ENCODE assay signal across 12 mouse cellular contexts in genomic region chr5:37196666-37197250, GRCm38 (mm10). TPM values are rescaled to one million over a fixed set of nuclear protein-coding genes. Genes with fewer than 3 reads are reported as not detected.
A peak's percentile ranks its signal among the peaks of the same experiment; 100 is the strongest.
DNase-seq lines count a peak whose midpoint lies in the region; ATAC-seq and TF ChIP-seq lines count a peak whose summit lies in the region.
"Had no signal": no experiment of that assay in that cellular context is flagged by ENCODE, and none has a peak within 500 bp of the region (broad histone marks: within the 10 kb centered on the region; RNA-seq: fewer than 3 reads in every experiment).

No protein-coding gene starts in this region.

- H3K36me3 ChIP-seq in stomach, embryonic 14.5 days (ENCODE audit: control insufficient read depth, insufficient read depth, low read length) = no peaks in the 10 kb centered on the region
- no peaks in the 10 kb centered on the region for H3K36me3 ChIP-seq in stomach, postnatal 0 days (ENCODE audit: control insufficient read depth, insufficient read depth, low read length)
- no peaks in the 10 kb centered on the region for H3K36me3 ChIP-seq in hindbrain, embryonic 10.5 days
- H3K36me3 ChIP-seq in lung, embryonic 16.5 days (ENCODE audit: control insufficient read depth, insufficient read depth, low read length) = no peaks in the 10 kb centered on the region
- H3K36me3 ChIP-seq in forebrain, embryonic 14.5 days (ENCODE audit: control insufficient read depth, insufficient read depth, low read length) = no peaks in the 10 kb centered on the region
- H3K36me3 ChIP-seq: heart, embryonic 10.5 days; stomach, embryonic 15.5 days had no signal

- no peak for DNase-seq in stomach, postnatal 0 days (ENCODE audit: low spot score)
- no peak for DNase-seq in hindbrain, embryonic 10.5 days (ENCODE audit: low spot score)
- DNase-seq in thymus, postnatal 4 days = peak; percentile 23
- no peak for DNase-seq in cerebellum, adult 11-12 months
- DNase-seq in forebrain, embryonic 14.5 days (ENCODE audit: low spot score) = no peak
- DNase-seq: cerebellum, adult 11 months; liver, postnatal 0 days had no signal

- no peak for TF ChIP-seq EP300 in stomach, postnatal 0 days (optimal IDR thresholded peaks at IDR 0.05)

- H3K27ac ChIP-seq in stomach, embryonic 14.5 days (ENCODE audit: low read length) = no peak overlapping the region; the same call in 1 of the 2 replicates
- H3K27ac ChIP-seq in stomach, postnatal 0 days (replicated peaks) = no peak overlapping the region
- H3K27ac ChIP-seq in hindbrain, embryonic 10.5 days = peak overlapping the region; percentile 73
- no peak overlapping the region for H3K27ac ChIP-seq in lung, embryonic 16.5 days (ENCODE audit: low read length)
- no peak overlapping the region for H3K27ac ChIP-seq in forebrain, embryonic 14.5 days (ENCODE audit: low read depth, low read length)
- H3K27ac ChIP-seq: heart, embryonic 10.5 days; stomach, embryonic 15.5 days had no signal

- peaks cover 29% of the 10 kb centered on the region for H3K4me1 ChIP-seq in stomach, embryonic 14.5 days (ENCODE audit: control insufficient read depth, insufficient read depth, low read length)
- peaks cover 3% of the 10 kb centered on the region; the same call in 1 of the 2 replicates for H3K4me1 ChIP-seq in stomach, postnatal 0 days (replicated peaks; ENCODE audit: control insufficient read depth, insufficient read depth)
- peaks cover 49% of the 10 kb centered on the region for H3K4me1 ChIP-seq in hindbrain, embryonic 10.5 days (replicated peaks)
- H3K4me1 ChIP-seq in lung, embryonic 16.5 days (replicated peaks; ENCODE audit: control insufficient read depth, insufficient read depth, low read length) = peaks cover 24% of the 10 kb centered on the region
- peaks cover 15% of the 10 kb centered on the region for H3K4me1 ChIP-seq in forebrain, embryonic 14.5 days (ENCODE audit: control insufficient read depth, insufficient read depth, low read length)

- WGBS in stomach, embryonic 14.5 days = 23% methylated on average over 10 of the region's 10 CpGs
- 30% methylated on average over 10 of the region's 10 CpGs for WGBS in stomach, postnatal 0 days
- 70% methylated on average over 10 of the region's 10 CpGs for WGBS in hindbrain, embryonic 10.5 days
- 15% methylated on average over 10 of the region's 10 CpGs for WGBS in lung, embryonic 16.5 days
- 79% methylated on average over 10 of the region's 10 CpGs for WGBS in forebrain, embryonic 14.5 days

- H3K4me3 ChIP-seq in stomach, embryonic 14.5 days (ENCODE audit: low read depth, low read length) = no peak overlapping the region
- H3K4me3 ChIP-seq in stomach, postnatal 0 days (ENCODE audit: low read depth, low read length) = no peak overlapping the region
- H3K4me3 ChIP-seq in hindbrain, embryonic 10.5 days = no peak overlapping the region
- no peak overlapping the region for H3K4me3 ChIP-seq in lung, embryonic 16.5 days (ENCODE audit: low read length)
- H3K4me3 ChIP-seq in forebrain, embryonic 14.5 days (ENCODE audit: low read depth, low read length) = no peak overlapping the region
- H3K4me3 ChIP-seq: erythroblast, embryonic 14.5 days; heart, embryonic 10.5 days; stomach, embryonic 15.5 days had no signal

- ATAC-seq in stomach, embryonic 14.5 days (ENCODE audit: insufficient number of reproducible peaks, insufficient read depth, low FRiP score, low read depth) = no peak; the same call in 1 of the 2 replicates
- no peak for ATAC-seq in stomach, postnatal 0 days (ENCODE audit: low FRiP score, low TSS enrichment)
- ATAC-seq in lung, embryonic 16.5 days (ENCODE audit: low read depth) = peak; percentile 77
- no peak for ATAC-seq in forebrain, embryonic 14.5 days
- ATAC-seq: liver, postnatal 0 days had no signal

- no peaks in the 10 kb centered on the region for H3K9me3 ChIP-seq in stomach, embryonic 14.5 days (ENCODE audit: control insufficient read depth, low read depth, low read length)
- no peaks in the 10 kb centered on the region for H3K9me3 ChIP-seq in stomach, postnatal 0 days (ENCODE audit: control insufficient read depth, low read length)
- H3K9me3 ChIP-seq in hindbrain, embryonic 10.5 days = no peaks in the 10 kb centered on the region
- no peaks in the 10 kb centered on the region for H3K9me3 ChIP-seq in lung, embryonic 16.5 days (ENCODE audit: control insufficient read depth, low read length)
- no peaks in the 10 kb centered on the region for H3K9me3 ChIP-seq in forebrain, embryonic 14.5 days (replicated peaks; ENCODE audit: control insufficient read depth, low read length)
- H3K9me3 ChIP-seq: heart, embryonic 10.5 days; stomach, embryonic 15.5 days had no signal

- no peaks in the 10 kb centered on the region for H3K27me3 ChIP-seq in stomach, embryonic 14.5 days (ENCODE audit: control insufficient read depth, insufficient read depth, low read length)
- no peaks in the 10 kb centered on the region for H3K27me3 ChIP-seq in stomach, postnatal 0 days (ENCODE audit: control insufficient read depth, insufficient read depth, low read length)
- H3K27me3 ChIP-seq in hindbrain, embryonic 10.5 days (ENCODE audit: insufficient read depth, poor library complexity, severe bottlenecking) = no peaks in the 10 kb centered on the region
- H3K27me3 ChIP-seq in lung, embryonic 16.5 days (ENCODE audit: control insufficient read depth, insufficient read depth, low read depth, low read length) = peaks cover 7% of the 10 kb centered on the region; the same call in 1 of the 2 replicates
- H3K27me3 ChIP-seq in forebrain, embryonic 14.5 days (replicated peaks; ENCODE audit: control insufficient read depth, insufficient read depth, low read length) = no peaks in the 10 kb centered on the region

- H3K9ac ChIP-seq in stomach, embryonic 14.5 days (replicated peaks; ENCODE audit: low read depth, low read length) = no peak overlapping the region
- H3K9ac ChIP-seq in stomach, postnatal 0 days (ENCODE audit: low read length) = no peak overlapping the region
- no peak overlapping the region for H3K9ac ChIP-seq in lung, embryonic 16.5 days (ENCODE audit: low read length)
- H3K9ac ChIP-seq in forebrain, embryonic 14.5 days (ENCODE audit: low read length) = no peak overlapping the region
- H3K9ac ChIP-seq: liver, postnatal 0 days; stomach, embryonic 15.5 days had no signal

- no peak for TF ChIP-seq CTCF in stomach, postnatal 0 days (IDR thresholded peaks at IDR 0.05; ENCODE audit: low read depth)

- 0 out of 2 replicates have a peak overlapping the region, but pooled peaks have one; percentile 4 for H3K4me2 ChIP-seq in stomach, embryonic 14.5 days (replicated peaks; ENCODE audit: low read depth, low read length)
- no peak overlapping the region for H3K4me2 ChIP-seq in stomach, postnatal 0 days (replicated peaks; ENCODE audit: low read depth)
- 0 out of 2 replicates have a peak overlapping the region, but pooled peaks have one; percentile 4 for H3K4me2 ChIP-seq in lung, embryonic 16.5 days (ENCODE audit: low read depth, low read length)
- no peak overlapping the region for H3K4me2 ChIP-seq in forebrain, embryonic 14.5 days (ENCODE audit: low read length)
- H3K4me2 ChIP-seq: stomach, embryonic 15.5 days had no signal

RNA-seq across cellular contexts. Expression of gene Crmp1, which starts 45.0 kb away (rescaled TPM):
- 45.2 and 47.6 TPM in 2 replicates for polyA plus RNA-seq in stomach, embryonic 14.5 days (2014; fragmentation: Nextera tagmentation; extraction: Ambion mirVana)
- 6.8 and 8.5 TPM in 2 replicates for polyA plus RNA-seq in stomach, postnatal 0 days (2015; fragmentation: Nextera tagmentation; extraction: Ambion mirVana)
- 178 and 407 TPM in 2 replicates for polyA plus RNA-seq in hindbrain, embryonic 10.5 days (2016; fragmentation: Nextera tagmentation; extraction: Ambion mirVana)
- polyA plus RNA-seq in lung, embryonic 16.5 days (2015; fragmentation: Nextera tagmentation; extraction: Ambion mirVana) = 9.5 and 9.7 TPM in 2 replicates
- 654 and 880 TPM in 2 replicates for polyA plus RNA-seq in forebrain, embryonic 14.5 days (2014; fragmentation: Nextera tagmentation; extraction: Ambion mirVana)
- polyA plus RNA-seq: erythroblast, embryonic 14.5 days had no signal

Comparison
In these comparisons a context has a peak if more than half of its experiments do, and no peak if none do; other contexts are left out.
1. H3K4me2 ChIP-seq: peak in stomach, embryonic 14.5 days (single experiment) and lung, embryonic 16.5 days (single experiment); none in stomach, postnatal 0 days (single experiment) and forebrain, embryonic 14.5 days (single experiment).